Mouse (Mus musculus): ENCODE measurements around the gene Olfr301.

The Olfr301 gene

GRCm38 (mm10) chr7:86403546-86403945 lies at the start of gene Olfr301:
Gene Olfr301 (plus strand): TSS chr7:86403846.
- DNase-seq: no peak

- no peak for DNase-seq
These were observed 36.8 kb upstream of the Olfr301 start, which contains the start of gene Olfr305 for GRCm38 (mm10) chr7:86366828-86367227. Gene Olfr305 (minus strand): TSS chr7:86366928.

- no peak for DNase-seq
These were observed 17.9 kb upstream of the Olfr301 start for GRCm38 (mm10) chr7:86385769-86386168.

- DNase-seq: no peak
These were observed 17.1 kb upstream of the Olfr301 start, which contains the start of gene Olfr304 for GRCm38 (mm10) chr7:86386558-86386957. Gene Olfr304 (minus strand): TSS chr7:86386658.

- DNase-seq: no peak
These were observed 6.0 kb upstream of the Olfr301 start, which contains the start of gene Olfr303 for GRCm38 (mm10) chr7:86397689-86398088. Gene Olfr303 (minus strand): TSS chr7:86397789.

- no peak for DNase-seq
These were observed 56.0 kb downstream of the Olfr301 start, which contains the start of gene Olfr299 for GRCm38 (mm10) chr7:86459621-86460020. Gene Olfr299 (plus strand): TSS chr7:86459921.

Measured in cerebellum, postnatal 14 days (tissue).